Mouse (Mus musculus): ENCODE results near the gene Trim30a. TPM values are rescaled to one million over a fixed set of nuclear protein-coding genes. Genes with fewer than 3 reads are reported as not detected.

Trim30a gene
- polyA plus RNA-seq, 1 experiment from 2014 or later, result 0.45 TPM

DNA sequence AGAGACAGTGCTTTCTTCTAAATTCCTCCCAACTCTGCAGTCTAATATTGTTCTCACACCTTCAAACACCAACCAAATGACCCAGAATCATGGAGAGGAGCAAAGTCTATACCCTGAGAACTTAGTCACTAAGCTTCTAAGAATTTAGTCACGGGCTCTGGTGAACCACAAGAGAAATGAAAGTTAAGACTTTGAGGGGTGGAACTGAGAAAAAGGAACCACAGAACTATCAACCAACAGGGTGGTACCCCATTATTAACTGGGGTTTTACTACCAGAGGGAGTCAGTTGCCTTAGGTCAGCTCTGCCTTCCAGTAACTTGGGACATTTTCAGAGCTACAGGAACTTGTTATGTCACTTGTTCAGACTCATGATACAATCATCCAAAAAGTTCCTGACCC is 64.3 kb downstream of the Trim30a start, which contains the start of gene Trim30c:
TSS of gene Trim30c (minus strand) at position 140 of the 400 bp plus-strand sequence.
- WGBS, result 82% methylated on average over 1 of the region's 1 CpGs

GRCm38 (mm10) chr7:104398492-104398891 is 66.5 kb downstream of the Trim30a start:
- Histone ChIP-seq H3K9ac (ENCODE audit: low read length) (no peak overlapping the region), H3K4me1 (replicated peaks; ENCODE audit: control insufficient read depth, insufficient read depth, low read length) (no peaks in the 10 kb centered on the region), H3K36me3 (ENCODE audit: control insufficient read depth, insufficient read depth, low read length) (no peaks in the 10 kb centered on the region), H3K4me3 (ENCODE audit: low read depth, low read length) (no peak overlapping the region), H3K9me3 (ENCODE audit: control insufficient read depth, low read length) (no peaks in the 10 kb centered on the region), H3K27ac (ENCODE audit: low read depth, low read length) (no peak overlapping the region), H3K4me2 (ENCODE audit: low read depth, low read length, severe bottlenecking) (no peak overlapping the region), H3K27me3 (ENCODE audit: control insufficient read depth, insufficient read depth, low read length) (no peaks in the 10 kb centered on the region)
- WGBS, result 60% methylated on average over 1 of the region's 1 CpGs
- DNase-seq (ENCODE audit: low spot score) (no peak), ATAC-seq (replicated peaks; ENCODE audit: low FRiP score) (no peak)

More for the DNA sequence above, 64.3 kb downstream of the Trim30a start, which contains the start of gene Trim30c:
- H3K4me2 ChIP-seq (ENCODE audit: low read depth, low read length, severe bottlenecking), result no peak within 1 kb of the TSS
- H3K27me3 ChIP-seq (ENCODE audit: control insufficient read depth, insufficient read depth, low read length), result no peaks in the 10 kb centered on the region
- no peak for DNase-seq (ENCODE audit: low spot score)
- H3K4me1 ChIP-seq (replicated peaks; ENCODE audit: control insufficient read depth, insufficient read depth, low read length), result no peaks in the 10 kb centered on the region
- H3K4me3 ChIP-seq (ENCODE audit: low read depth, low read length), result no peak within 1 kb of the TSS
- no peaks in the 10 kb centered on the region for H3K9me3 ChIP-seq (ENCODE audit: control insufficient read depth, low read length)
- no peak for ATAC-seq (replicated peaks; ENCODE audit: low FRiP score)
- H3K36me3 ChIP-seq (ENCODE audit: control insufficient read depth, insufficient read depth, low read length), result no peaks in the 10 kb centered on the region
- H3K9ac ChIP-seq (ENCODE audit: low read length), result no peak within 1 kb of the TSS
- no peak within 1 kb of the TSS for H3K27ac ChIP-seq (ENCODE audit: low read depth, low read length)

DNA sequence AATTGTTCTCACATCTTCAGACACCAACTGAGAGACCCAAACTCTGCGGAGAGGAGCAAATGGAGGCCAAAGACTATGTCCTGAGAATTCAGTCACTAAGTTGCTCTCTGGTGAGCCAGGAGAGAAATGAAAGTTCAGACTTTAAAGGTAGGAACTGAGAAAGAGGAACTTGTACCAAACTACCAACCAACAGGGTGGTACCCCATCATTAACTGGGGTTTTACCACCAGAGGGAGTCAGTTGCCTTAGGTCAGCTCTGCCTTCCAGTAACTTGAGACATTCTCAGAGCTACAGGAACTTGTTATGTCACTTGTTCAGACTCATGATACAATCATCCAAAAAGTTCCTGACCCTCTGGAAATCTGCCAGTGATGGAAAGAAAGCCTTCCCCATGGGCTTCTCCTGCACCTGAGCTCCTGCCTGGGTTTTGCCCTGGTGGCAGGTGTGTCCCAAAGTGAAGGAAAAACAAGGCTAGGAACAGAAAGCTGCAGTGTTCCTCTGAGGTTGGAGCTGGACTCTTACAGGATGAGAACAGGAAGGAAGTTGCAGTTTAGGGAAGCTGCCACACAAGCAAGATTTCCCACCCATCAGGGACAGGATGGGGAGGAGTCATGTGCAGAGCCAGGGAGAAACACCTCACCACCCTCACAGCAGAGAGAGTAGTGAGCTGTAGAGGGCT is 95.1 kb downstream of the Trim30a start, which contains the start of gene Trim30b:
TSS of gene Trim30b (minus strand) at position 149 of the 679 bp plus-strand sequence.
- no peak for DNase-seq (ENCODE audit: low spot score)

DNA sequence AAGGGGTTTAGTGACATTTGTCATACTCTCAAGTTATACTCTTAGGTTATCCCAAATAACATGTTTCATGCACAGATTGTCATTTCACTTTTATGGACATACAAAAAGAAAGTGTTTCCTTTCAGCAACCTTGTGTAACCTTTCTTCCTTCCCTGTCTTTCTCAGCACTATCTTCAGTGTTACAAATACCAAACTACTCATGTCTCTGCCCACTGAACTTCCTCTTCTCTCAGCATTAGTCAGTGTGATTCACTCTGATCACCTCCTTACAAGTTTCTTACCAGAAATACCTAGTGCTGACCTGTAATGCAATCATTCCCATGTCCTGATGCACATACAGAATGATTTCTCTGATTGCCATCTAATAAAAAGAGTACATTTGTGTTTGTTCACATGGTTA is 98.7 kb downstream of the Trim30a start:
- no peaks in the 10 kb centered on the region for H3K4me1 ChIP-seq (replicated peaks; ENCODE audit: control insufficient read depth, insufficient read depth, low read length)
- H3K36me3 ChIP-seq (ENCODE audit: control insufficient read depth, insufficient read depth, low read length), result no peaks in the 10 kb centered on the region
- no peak overlapping the region for H3K27ac ChIP-seq (ENCODE audit: low read depth, low read length)
- no peak overlapping the region for H3K9ac ChIP-seq (ENCODE audit: low read length)
- no peak for ATAC-seq (replicated peaks; ENCODE audit: low FRiP score)
- DNase-seq (ENCODE audit: low spot score), result no peak
- no peak overlapping the region for H3K4me3 ChIP-seq (ENCODE audit: low read depth, low read length)
- H3K27me3 ChIP-seq (ENCODE audit: control insufficient read depth, insufficient read depth, low read length), result no peaks in the 10 kb centered on the region
- no peak overlapping the region for H3K4me2 ChIP-seq (ENCODE audit: low read depth, low read length, severe bottlenecking)
- no peaks in the 10 kb centered on the region for H3K9me3 ChIP-seq (ENCODE audit: control insufficient read depth, low read length)

More for the DNA sequence above, 95.1 kb downstream of the Trim30a start, which contains the start of gene Trim30b:
- no peaks in the 10 kb centered on the region for H3K36me3 ChIP-seq (ENCODE audit: control insufficient read depth, insufficient read depth, low read length)
- H3K4me1 ChIP-seq (replicated peaks; ENCODE audit: control insufficient read depth, insufficient read depth, low read length), result no peaks in the 10 kb centered on the region
- H3K9ac ChIP-seq (ENCODE audit: low read length), result no peak within 1 kb of the TSS
- H3K27me3 ChIP-seq (ENCODE audit: control insufficient read depth, insufficient read depth, low read length), result no peaks in the 10 kb centered on the region
- no peak within 1 kb of the TSS for H3K4me2 ChIP-seq (ENCODE audit: low read depth, low read length, severe bottlenecking)
- H3K27ac ChIP-seq (ENCODE audit: low read depth, low read length), result no peak within 1 kb of the TSS
- ATAC-seq (replicated peaks; ENCODE audit: low FRiP score), result no peak
- no peak within 1 kb of the TSS for H3K4me3 ChIP-seq (ENCODE audit: low read depth, low read length)
- H3K9me3 ChIP-seq (ENCODE audit: control insufficient read depth, low read length), result no peaks in the 10 kb centered on the region
- 67% methylated on average over 1 of the region's 1 CpGs for WGBS

Other genes with a start within 250 kb of the Trim30a start
- 2.7 and 3.3 TPM in 2 replicates for gene Trim6, start 246.4 kb downstream of the Trim30a start, polyA plus RNA-seq (2014; fragmentation: Nextera tagmentation; extraction: Ambion mirVana)
- 0.64 and 1.1 TPM in 2 replicates for gene Trim34a, start 220.7 kb downstream of the Trim30a start, polyA plus RNA-seq (2014; fragmentation: Nextera tagmentation; extraction: Ambion mirVana)
- gene Trim5, start 177.1 kb downstream of the Trim30a start, polyA plus RNA-seq (2014; fragmentation: Nextera tagmentation; extraction: Ambion mirVana), result 0.12 TPM in 1 of 2 replicates, not detected in the other
- gene Trim12a, start 149.7 kb downstream of the Trim30a start, polyA plus RNA-seq (2014; fragmentation: Nextera tagmentation; extraction: Ambion mirVana), result 1.5 and 1.7 TPM in 2 replicates
- gene Trim34b, start 135.7 kb downstream of the Trim30a start, polyA plus RNA-seq (2014; fragmentation: Nextera tagmentation; extraction: Ambion mirVana), result not detected in 2 replicates
- 0.69 and 0.75 TPM in 2 replicates for gene Trim12c, start 111.8 kb downstream of the Trim30a start, polyA plus RNA-seq (2014; fragmentation: Nextera tagmentation; extraction: Ambion mirVana)
- not detected in 2 replicates for gene Trim30b, start 95.3 kb downstream of the Trim30a start, polyA plus RNA-seq (2014; fragmentation: Nextera tagmentation; extraction: Ambion mirVana)
- gene Trim30c, start 64.4 kb downstream of the Trim30a start, polyA plus RNA-seq (2014; fragmentation: Nextera tagmentation; extraction: Ambion mirVana), result 0.16 TPM in 1 of 2 replicates, not detected in the other
- gene Trim30d, start 42.7 kb upstream of the Trim30a start, polyA plus RNA-seq (2014; fragmentation: Nextera tagmentation; extraction: Ambion mirVana), result 0.08 TPM in 1 of 2 replicates, not detected in the other
- gene Olfr651, start 84.9 kb upstream of the Trim30a start, polyA plus RNA-seq (2014; fragmentation: Nextera tagmentation; extraction: Ambion mirVana), result not detected in 2 replicates
- not detected in 2 replicates for gene Olfr652, start 95.7 kb upstream of the Trim30a start, polyA plus RNA-seq (2014; fragmentation: Nextera tagmentation; extraction: Ambion mirVana)
- gene Olfr653, start 112.1 kb upstream of the Trim30a start, polyA plus RNA-seq (2014; fragmentation: Nextera tagmentation; extraction: Ambion mirVana), result not detected in 2 replicates
- gene Olfr654, start 121.8 kb upstream of the Trim30a start, polyA plus RNA-seq (2014; fragmentation: Nextera tagmentation; extraction: Ambion mirVana), result not detected in 2 replicates
- not detected in 2 replicates for gene Olfr655, start 136.6 kb upstream of the Trim30a start, polyA plus RNA-seq (2014; fragmentation: Nextera tagmentation; extraction: Ambion mirVana)
- not detected in 2 replicates for gene Olfr656, start 148.8 kb upstream of the Trim30a start, polyA plus RNA-seq (2014; fragmentation: Nextera tagmentation; extraction: Ambion mirVana)
- not detected in 2 replicates for gene Olfr657, start 159.6 kb upstream of the Trim30a start, polyA plus RNA-seq (2014; fragmentation: Nextera tagmentation; extraction: Ambion mirVana)
- gene Olfr658, start 182.1 kb upstream of the Trim30a start, polyA plus RNA-seq (2014; fragmentation: Nextera tagmentation; extraction: Ambion mirVana), result not detected in 2 replicates
- not detected in 2 replicates for gene Olfr659, start 201.6 kb upstream of the Trim30a start, polyA plus RNA-seq (2014; fragmentation: Nextera tagmentation; extraction: Ambion mirVana)
- gene Olfr661, start 221.3 kb upstream of the Trim30a start, polyA plus RNA-seq (2014; fragmentation: Nextera tagmentation; extraction: Ambion mirVana), result not detected in 2 replicates